Mouse (Mus musculus) ovary, postnatal 10 days (tissue): Measurements from ENCODE around the gene Calcrl.
"Not testable (repeated sequence)": the region's sequence is repeated elsewhere in the genome, so short reads cannot be mapped to it uniquely, and the experiment has no call there.

Experiments
- DNase-seq: peaks from one replicate; pipeline ENCODE4 v3.0.0; 2022; ENCODE audit warnings: low spot score

Calcrl gene

DNA sequence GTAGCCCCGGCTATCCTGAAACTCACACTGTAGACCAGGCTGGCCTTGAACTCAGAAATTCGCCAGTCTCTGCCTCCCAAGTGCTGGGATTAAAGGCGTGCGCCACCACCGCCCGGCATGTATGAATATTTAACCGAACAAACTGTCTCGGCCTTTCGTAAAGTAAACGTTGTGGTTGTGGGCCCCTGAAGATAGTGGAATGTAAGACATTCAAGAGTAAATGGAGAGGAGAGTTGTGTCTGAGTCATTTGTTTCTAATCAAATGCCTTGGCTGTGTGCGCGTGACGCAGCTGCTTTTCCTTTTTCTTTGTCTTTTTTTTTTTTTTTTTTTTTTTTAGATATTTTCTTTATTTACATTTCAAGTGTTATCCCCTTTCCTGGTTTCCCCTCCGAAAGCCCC, 36.7 kb downstream of the Calcrl start:
- not testable (repeated sequence) for DNase-seq

DNA sequence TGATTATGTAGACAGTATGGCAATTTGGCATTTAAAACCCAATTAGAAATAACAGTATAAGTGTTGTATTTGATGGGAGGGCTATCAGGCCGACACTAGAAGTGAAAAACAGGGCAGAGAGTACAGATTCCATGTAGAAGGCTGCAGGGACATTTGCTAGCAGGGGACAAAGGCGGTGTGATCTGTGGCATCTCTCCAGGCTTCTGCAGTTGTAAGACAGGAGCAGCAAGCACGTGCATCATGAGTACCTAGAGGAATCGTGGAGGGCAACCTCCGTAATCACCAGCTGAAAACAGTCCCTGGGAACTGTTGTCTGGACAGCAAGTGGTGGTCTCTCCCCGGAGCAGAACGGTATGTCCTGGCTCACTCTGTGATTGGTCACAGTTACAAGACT, 37.2 kb downstream of the Calcrl start:
- DNase-seq, result no peak

DNA sequence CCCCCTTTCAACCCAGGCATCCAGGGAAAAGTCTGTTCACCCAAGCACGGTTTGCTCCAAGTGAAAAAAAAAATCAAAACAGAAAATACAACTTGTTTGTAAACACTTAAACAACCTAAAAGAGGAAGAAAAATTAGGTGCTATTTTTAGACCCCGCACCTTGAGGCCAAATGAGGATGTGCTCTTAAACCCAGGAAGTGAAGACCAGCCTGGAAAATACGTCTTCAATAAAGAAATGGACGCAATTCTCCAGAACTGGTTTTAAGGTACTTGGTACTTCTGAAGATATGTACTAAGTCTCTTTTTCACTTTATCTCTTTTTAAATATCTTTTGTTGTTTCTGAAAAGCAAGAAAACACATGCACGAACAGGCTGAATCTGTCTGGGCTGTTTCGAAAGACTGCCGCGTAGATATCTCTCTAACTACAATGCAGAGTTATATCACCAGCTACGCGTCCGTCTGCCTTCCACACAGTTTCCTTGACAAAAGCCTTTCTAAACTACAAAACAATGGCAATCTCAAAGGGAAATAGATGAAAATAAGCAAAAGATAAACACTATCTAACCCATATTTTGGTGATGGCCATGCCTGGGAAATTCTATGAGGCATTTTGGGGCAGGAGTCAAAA, 37.7 kb downstream of the Calcrl start:
- no peak for DNase-seq

DNA sequence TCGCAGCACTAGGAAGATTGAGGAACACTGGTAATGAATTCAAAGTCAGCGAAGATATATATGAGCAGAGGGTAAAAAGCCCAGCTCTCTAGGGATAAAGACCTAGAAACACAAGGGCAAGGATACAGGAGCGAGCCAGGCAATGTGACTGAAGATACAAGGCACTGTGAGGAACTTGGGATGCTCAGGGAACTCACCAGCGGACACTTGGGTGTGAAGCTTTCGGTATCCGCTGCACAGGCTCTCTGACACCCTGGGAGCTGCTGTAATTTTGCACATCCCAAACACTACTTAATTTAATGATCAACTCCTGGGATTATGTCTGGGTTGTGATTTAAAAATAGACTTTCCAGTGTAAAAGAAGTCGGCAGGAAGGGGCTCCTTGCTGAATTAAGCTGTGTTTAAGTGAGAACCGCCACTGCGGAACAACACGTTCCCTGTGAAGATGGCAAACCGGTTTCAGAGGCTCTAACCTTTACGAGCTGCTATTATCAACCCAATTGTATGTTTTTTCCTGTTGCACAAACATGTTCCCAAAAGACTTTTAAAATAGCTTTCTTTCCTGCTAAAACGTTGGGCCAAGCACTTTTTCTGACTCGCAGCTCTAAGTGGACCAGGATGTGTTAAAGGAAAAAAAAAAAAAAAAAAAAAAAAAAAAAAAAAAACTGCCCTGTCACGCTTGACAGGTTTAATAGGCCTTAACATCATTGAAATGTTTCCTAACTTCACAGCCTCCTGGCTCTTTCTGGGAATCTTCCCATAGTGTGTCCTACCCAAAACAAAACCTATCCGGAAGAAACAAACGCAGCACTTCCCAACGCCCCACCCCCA, 38.4 kb downstream of the Calcrl start:
- no peak for DNase-seq

DNA sequence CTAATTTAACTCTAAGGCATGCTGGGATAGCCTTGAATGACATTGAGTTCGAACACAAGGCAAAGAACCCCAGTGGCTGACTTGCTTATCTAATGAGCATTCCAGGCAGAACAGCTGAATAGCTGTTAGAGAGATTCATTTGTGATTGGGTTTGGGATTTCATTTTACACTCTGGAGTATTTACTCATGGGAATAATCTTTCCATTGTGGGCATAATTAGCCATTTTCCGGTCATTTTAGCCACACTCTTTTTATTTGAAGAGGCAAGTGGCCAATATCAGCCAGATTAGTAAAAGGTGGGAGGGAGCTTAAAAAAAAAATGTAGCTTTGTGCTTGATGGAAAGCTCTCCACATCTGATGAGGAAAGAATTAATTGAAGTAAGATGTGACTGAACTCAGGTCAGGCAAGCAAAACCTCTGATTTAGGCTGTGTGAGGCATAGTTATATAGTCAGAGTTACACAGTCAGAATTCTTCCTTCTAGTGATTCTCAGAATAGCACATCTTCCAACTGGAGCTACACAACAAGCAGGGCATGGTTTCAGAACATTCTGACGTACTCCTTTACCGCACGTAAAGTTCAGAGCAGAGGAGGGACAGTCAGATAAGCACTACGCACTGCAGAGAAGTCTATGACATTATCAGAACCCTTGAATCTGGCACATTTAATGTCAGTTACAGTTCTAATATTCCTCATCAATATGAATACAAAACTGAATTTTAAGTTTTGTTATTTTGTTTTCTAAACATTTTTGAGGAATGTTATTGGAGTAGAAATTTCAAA, 40.1 kb downstream of the Calcrl start:
- no peak for DNase-seq

DNA sequence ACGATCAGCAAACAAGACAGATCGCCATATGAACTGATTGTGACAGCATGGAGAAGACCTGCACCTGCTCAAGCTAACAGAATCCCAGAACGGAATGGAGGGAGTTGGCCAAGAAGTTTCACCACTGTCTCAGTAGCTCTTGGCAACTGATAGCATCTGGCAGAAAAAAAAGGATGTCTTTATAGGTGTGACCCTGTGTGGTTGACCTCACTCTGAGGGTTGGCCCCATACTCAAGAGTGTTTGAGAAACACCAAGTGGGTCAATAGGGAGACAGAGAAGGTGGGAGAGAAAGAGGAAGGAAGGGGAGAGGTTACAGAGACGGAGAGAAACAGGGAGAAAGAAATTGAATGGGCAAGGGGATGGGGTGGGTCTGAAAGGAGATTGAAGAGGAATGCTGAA, 41.4 kb downstream of the Calcrl start:
- DNase-seq, result no peak

DNA sequence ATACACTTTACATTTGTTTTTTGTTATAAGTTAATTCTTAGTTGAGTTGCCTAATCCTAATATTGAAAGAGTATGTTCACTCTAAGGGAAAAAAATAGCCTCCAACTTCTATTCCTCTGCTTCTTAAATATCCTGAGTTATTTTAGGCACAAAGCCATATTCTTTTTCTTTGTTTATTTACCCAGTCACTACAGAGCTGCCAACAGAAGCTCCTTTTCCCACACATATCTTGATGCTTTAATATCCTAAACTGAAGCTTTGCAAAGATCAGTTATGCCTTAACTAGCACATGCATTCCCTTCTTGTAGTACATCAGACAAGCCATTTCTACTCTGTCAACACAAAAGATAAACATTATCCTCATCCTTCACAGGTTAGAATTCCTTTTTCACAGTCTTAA, 42.7 kb downstream of the Calcrl start:
- DNase-seq, result no peak

DNA sequence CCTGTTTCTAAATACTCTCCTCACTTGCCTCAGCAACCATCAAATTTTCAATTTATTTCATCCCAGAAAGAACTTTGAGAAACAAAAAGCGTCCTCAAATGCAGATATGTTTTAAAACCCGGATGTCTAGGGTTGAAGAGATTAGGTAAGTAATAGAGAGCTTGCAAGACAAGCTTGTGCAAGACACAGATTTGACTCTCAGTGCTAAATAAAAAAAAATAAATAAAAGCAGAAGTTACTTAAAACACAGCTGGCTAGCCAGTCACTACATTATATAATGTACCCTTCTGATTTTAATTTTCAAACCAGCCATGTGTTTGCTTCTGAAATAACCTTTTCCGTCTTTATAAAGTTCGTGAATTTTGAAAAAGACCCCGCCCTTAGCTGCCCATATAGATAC, 43.2 kb downstream of the Calcrl start:
- DNase-seq, result no peak

DNA sequence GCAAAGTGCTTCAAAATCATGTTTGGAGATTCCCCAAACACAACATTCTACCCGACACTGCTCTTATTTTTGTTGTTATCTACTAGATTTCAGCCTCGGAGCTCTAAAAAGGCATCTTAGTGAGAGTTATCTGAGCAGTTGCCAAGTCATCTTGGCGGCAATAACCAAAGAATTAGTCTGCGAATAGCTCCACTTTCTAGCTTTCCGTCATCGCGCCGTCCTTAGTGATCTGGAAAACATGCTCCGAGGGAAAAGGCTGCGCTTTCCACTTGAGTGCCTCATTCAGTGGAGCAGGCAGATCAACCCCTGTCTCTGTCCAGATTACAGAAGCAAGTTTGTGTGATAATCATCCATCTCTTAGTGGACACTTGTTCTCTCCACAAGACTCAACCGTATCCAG, 44.4 kb downstream of the Calcrl start:
- no peak for DNase-seq

DNA sequence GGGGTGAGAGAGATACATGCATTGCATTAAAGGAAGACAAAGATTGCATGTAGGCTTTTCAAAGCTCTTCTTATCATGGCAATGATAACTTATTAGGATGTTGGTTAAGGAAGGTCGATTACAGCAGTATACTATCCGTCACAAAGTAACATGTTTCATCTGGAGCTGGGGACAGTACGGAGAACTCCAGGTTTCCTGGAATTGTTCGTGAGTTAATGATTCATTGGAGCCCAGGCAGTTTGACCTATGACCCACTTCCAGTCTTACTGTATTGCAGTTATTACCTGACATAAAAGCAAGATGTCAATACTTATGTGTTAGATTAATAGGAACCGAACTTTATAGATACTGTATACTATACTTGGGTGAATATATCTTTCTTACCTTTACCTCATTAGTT, 46.5 kb downstream of the Calcrl start:
- DNase-seq, result no peak

DNA sequence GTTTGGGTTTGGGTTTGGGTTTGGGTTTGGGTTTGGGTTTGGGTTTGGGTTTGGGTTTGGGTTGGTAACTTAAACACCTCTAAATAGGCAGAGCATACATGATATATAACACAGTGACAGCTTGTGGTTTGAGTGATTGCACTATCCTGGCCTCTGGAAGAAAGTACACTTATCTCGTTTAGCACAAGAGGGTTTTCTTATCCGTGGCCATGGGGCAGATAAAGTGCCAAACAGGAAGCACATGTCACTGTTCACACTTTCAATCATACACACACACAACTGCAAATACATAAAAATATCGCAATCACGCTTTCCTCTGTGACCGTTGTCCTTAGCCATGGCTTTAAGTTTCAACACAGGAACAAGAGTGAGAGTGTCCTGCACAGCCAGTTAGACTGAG, 56.0 kb downstream of the Calcrl start:
- no peak for DNase-seq

DNA sequence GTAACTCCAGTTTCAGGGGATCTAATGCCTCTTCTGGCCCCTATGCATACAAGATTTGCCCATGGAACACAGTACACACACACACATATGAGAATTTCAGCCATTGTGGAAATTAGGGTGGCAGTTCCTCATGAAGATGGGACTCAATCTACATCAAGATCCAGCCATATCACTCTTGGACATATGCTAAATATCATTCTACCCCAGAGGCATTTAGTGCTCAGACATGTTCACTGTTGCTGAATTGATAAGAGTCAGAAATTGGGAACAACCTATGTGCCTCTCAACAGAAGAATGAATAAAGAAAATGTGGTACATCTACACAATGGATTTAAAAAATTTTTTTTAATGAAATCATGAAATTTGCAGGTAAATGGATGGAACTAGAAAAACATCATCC, 58.5 kb downstream of the Calcrl start:
- DNase-seq, result no peak

DNA sequence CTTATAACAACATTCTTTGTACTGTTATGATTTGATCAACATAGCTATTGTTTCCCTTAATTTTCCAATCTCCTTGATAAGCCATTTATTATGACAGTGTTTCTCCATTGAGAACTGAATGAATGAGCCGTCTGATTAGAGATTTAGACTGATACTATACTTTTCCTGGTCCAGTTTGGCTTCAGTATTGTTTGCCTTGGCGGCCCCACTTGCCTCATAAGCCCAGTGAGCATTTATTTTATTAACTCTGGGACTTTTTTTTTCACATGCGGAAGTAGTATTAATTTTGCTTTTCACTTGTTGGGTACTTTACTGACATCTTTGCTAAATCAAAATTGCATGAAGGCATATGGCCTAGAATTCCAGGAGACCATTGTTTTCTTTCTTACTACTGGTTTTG, 59.9 kb downstream of the Calcrl start:
- no peak for DNase-seq

DNA sequence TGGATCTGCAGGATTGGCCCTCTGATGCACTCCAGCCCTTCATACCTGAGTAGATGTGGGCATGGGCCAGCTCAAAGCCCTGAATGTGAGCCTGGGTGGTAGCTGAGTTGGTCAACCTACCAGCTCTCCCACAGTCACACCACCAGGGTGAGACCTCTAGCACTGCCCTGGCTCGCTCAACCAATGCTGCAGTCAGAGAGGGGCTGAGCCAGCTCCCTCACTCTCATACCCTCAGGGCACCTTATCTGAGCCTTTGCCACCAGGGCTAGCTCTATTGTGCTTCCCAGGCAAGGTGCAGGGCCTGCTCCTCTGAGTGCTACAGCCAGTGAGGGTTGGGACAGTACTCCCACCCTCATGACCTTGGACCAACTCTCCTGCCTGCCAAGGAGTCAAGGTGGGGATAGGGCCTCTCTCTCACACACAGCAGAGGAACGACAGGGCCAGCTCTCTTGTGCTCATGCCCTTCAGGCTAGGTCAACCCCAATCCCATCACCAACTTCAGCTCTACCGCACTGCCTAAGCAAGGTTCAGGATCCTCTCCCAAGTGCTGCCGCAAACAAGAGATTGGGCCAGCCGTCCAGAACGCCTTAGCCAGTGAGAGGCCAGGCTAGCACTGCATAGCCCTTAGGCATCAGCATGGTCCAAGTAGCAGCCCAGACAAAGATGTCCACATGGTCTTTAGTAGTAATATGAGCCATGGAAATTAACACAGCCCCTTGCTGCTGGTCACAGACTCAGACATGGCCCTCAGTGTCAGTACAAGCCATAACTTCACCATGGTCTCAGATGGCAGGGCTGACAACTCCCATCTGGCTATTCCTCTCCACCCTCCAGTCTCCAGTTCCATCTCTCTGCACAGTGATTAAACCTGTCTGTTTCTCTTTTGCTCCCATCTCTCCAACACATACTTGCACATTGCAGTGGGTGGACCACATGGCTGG, 62.2 kb downstream of the Calcrl start:
- DNase-seq, result no peak

DNA sequence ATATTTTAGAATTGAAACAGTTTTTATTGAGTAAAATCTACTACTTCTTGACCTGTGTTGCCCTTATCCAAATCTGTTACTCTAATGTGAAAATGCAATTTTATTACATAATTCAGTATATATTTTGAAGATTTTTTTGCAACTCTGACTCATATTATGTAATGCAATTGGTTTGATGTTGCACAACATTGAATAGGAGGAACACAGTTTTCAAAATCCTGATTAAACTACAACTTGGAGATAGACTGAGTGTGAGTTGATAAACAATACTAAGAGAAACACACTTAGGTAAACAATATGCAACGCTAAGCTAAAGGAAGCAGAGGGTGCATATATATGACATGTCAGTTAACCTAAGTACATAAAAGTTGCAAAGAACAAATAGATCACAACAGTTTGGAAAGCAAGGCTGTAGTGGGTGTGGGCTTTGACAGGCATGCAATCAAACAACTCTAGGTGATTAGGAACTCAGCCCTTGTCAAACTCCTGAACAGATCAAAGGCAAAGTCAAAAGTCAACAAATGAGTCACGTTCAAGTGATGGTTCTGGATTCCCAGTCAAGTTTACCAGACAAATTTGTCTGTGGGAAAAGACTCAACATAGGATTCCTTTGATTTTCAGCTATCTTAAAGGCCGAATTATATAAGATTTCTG, 66.4 kb downstream of the Calcrl start:
- no peak for DNase-seq

DNA sequence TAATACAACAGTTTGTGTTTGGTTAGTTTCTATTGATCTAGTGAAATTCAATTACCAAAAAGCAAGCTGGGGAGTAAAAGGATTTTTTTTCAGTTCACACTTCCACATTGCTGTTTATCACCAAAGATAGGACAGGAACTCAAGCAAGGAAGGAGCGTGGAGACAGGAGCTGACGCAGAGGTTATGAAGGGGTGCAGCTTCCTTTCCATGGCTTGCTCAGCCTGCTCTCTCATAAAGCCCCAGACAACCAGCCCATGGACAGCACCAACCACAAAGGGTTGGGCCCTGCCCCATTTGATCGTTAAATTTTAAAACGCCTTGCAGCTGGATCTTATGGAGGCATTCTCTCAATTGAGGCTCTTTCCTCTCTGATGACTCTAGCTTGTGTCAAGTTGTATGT, 69.9 kb downstream of the Calcrl start:
- DNase-seq, result no peak

DNA sequence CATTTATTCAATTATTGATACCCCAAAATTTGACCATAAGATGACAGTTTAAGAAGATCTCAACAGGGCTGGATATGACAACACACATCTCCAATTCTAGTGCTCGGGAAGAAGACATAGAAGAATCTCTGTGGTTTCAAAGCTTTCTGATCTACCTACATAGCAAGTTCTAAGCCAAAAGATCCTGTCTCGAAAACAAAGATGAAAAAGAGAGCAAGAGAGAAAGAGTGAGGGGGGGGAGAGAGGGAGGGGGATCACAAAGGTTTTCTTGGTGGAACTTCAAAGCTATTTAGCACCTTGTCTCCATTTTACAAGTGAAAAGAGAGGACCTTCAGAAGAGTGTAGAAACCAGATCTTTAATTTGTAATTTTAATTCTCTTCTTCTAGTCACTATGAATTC, 77.8 kb downstream of the Calcrl start:
- DNase-seq, result no peak

DNA sequence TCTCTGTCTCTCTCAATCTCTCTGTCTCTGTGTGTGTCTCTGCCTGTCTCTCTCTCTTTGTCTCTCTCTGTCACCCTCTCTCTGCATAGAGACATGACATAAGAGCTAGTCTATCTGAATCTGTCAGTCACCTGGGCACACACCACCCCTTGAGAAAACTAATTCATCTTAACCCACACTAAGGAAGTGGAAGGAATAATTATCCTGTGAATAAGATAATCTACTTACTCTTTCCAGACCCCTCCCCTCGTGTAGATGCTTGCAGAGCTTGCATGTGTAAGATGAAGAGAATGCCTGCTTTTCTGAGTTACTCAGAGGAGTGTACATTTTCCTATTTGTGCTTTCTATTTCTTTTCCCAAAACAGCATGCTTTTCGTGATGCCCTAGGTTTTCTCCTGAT, 81.5 kb downstream of the Calcrl start:
- no peak for DNase-seq

DNA sequence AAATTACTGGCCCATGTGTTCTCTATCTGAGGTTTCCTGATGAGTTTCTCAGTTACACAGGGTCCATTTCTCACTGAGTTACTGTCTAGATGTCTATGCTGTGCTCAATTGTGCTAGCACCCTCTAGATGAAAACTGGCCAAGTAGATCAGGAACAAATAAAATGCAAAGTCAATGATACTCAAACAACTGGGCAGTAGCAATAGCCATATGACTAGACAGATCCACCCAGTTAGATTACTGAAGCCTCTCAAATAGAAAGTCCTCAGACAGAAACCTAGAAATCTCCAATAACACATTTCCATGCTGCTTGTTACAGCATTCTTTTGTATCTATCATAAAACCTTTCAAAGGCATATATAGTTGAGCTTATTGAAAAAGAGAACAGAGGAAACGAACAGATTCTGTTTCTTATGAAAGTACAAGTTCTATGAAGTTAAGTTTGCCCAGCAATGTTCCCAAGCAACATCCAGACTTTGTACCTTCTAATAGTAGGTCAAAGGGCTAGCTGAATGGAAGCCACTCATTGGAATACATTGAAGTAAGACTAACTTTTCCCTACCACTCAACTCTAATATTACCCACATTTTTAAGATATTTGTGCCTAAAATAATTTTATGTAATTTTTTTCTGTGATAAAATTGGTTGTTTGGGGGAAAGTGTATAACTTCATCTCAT, 87.3 kb downstream of the Calcrl start:
- no peak for DNase-seq

DNA sequence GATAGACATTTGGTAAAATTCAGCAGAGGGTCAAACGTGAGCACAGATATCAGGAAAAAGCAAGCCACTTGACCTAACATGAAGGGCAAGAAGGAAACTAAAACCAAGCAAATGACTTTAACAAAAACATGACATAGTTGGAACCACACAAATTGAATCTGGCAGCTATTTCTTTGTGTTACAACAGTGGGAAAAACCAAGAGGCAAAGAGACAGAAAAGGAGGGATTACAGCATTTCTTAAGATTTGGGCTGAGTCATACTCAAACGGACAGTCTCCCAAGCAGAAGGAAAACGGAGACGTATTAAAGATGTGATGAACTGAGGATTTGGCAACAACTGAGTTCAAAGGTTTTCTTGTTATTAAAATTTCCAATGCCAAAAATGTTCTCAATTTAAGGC, 88.9 kb downstream of the Calcrl start:
- no peak for DNase-seq
